In the genomic region with DNA sequence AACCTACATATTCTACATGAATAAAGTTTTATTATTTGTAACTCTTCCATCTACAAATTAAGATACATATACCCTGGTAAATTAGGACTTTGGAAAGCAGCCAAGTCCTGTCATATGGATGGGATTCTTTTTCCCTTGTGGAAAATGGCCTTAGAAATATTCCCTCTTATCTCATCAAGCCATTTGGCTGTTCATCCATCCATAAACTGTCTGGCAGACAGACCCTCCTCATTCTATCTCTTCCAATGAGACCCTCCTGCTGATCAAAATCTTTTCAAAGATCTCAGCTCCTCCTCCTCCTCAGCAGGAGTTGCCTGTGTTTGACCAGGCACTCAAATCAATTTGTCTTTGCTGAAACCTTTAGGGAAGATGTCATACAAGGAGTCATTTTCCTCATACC, we compare ENCODE assay signal across 16 mouse cellular contexts.
DNase-seq lines count a peak whose midpoint lies in the region; ATAC-seq and TF ChIP-seq lines count a peak whose summit lies in the region.
"Had no signal": no experiment of that assay in that cellular context is flagged by ENCODE, and none has a peak within 500 bp of the region (broad histone marks: within the 10 kb centered on the region; RNA-seq: fewer than 3 reads in every experiment).

No protein-coding gene starts in this region.

- H3K4me1 ChIP-seq in hindbrain, embryonic 16.5 days (ENCODE audit: control insufficient read depth, insufficient read depth, low read depth, low read length), result no peaks in the 10 kb centered on the region
- no peaks in the 10 kb centered on the region for H3K4me1 ChIP-seq in hindbrain, embryonic 10.5 days (replicated peaks)
- H3K4me1 ChIP-seq in midbrain, embryonic 14.5 days (ENCODE audit: control insufficient read depth, insufficient read depth, low read length), result no peaks in the 10 kb centered on the region
- H3K4me1 ChIP-seq in midbrain, embryonic 16.5 days (ENCODE audit: control insufficient read depth, insufficient read depth, low read length), result no peaks in the 10 kb centered on the region
- H3K4me1 ChIP-seq in hindbrain, postnatal 0 days (ENCODE audit: insufficient read depth, low read length), result no peaks in the 10 kb centered on the region
- H3K4me1 ChIP-seq: embryonic facial prominence, embryonic 13.5 days; forebrain, embryonic 12.5 days; heart, embryonic 12.5 days; hindbrain, embryonic 15.5 days had no signal

- no peaks in the 10 kb centered on the region for H3K27me3 ChIP-seq in hindbrain, embryonic 16.5 days (replicated peaks; ENCODE audit: control insufficient read depth, insufficient read depth, low read length)
- H3K27me3 ChIP-seq in hindbrain, embryonic 10.5 days (ENCODE audit: insufficient read depth, poor library complexity, severe bottlenecking), result no peaks in the 10 kb centered on the region
- H3K27me3 ChIP-seq in midbrain, embryonic 14.5 days (ENCODE audit: control insufficient read depth, insufficient read depth, low read length), result no peaks in the 10 kb centered on the region
- no peaks in the 10 kb centered on the region for H3K27me3 ChIP-seq in midbrain, embryonic 16.5 days (ENCODE audit: control insufficient read depth, insufficient read depth, low read depth, low read length)
- H3K27me3 ChIP-seq in hindbrain, postnatal 0 days (ENCODE audit: insufficient read depth, low read length), result no peaks in the 10 kb centered on the region
- H3K27me3 ChIP-seq: embryonic facial prominence, embryonic 13.5 days; forebrain, embryonic 12.5 days; heart, embryonic 12.5 days; hindbrain, embryonic 15.5 days had no signal

- no peaks in the 10 kb centered on the region for H3K36me3 ChIP-seq in hindbrain, embryonic 16.5 days (ENCODE audit: control insufficient read depth, insufficient read depth, low read length)
- H3K36me3 ChIP-seq in hindbrain, embryonic 10.5 days, result no peaks in the 10 kb centered on the region
- H3K36me3 ChIP-seq in midbrain, embryonic 14.5 days (ENCODE audit: control insufficient read depth, insufficient read depth, low read length), result no peaks in the 10 kb centered on the region
- H3K36me3 ChIP-seq in midbrain, embryonic 16.5 days (ENCODE audit: control insufficient read depth, insufficient read depth, low read length), result no peaks in the 10 kb centered on the region
- H3K36me3 ChIP-seq in hindbrain, postnatal 0 days (ENCODE audit: insufficient read depth, low read length), result no peaks in the 10 kb centered on the region
- H3K36me3 ChIP-seq: embryonic facial prominence, embryonic 13.5 days; forebrain, embryonic 12.5 days; heart, embryonic 12.5 days; hindbrain, embryonic 15.5 days had no signal

- no peak overlapping the region for H3K9ac ChIP-seq in hindbrain, embryonic 16.5 days (ENCODE audit: low read depth, low read length)
- no peak overlapping the region for H3K9ac ChIP-seq in midbrain, embryonic 14.5 days (replicated peaks; ENCODE audit: low read length)
- no peak overlapping the region for H3K9ac ChIP-seq in midbrain, embryonic 16.5 days (ENCODE audit: low read depth, low read length)
- H3K9ac ChIP-seq in hindbrain, postnatal 0 days (replicated peaks; ENCODE audit: low read length), result no peak overlapping the region
- H3K9ac ChIP-seq: embryonic facial prominence, embryonic 13.5 days; forebrain, embryonic 12.5 days; heart, embryonic 12.5 days; hindbrain, embryonic 15.5 days had no signal

- H3K4me2 ChIP-seq in hindbrain, embryonic 16.5 days (ENCODE audit: low read length), result no peak overlapping the region
- no peak overlapping the region for H3K4me2 ChIP-seq in midbrain, embryonic 14.5 days (ENCODE audit: low read length)
- H3K4me2 ChIP-seq in midbrain, embryonic 16.5 days (ENCODE audit: low read length), result no peak overlapping the region
- H3K4me2 ChIP-seq in hindbrain, postnatal 0 days (ENCODE audit: low read depth, low read length), result no peak overlapping the region
- H3K4me2 ChIP-seq: embryonic facial prominence, embryonic 13.5 days; forebrain, embryonic 12.5 days; heart, embryonic 12.5 days; hindbrain, embryonic 15.5 days had no signal

- DNase-seq in cerebellum, postnatal 14 days, result peak; percentile 22 to 56
- DNase-seq in cerebellum, postnatal 36 days, result no peak
- DNase-seq in hindbrain, embryonic 10.5 days (ENCODE audit: low spot score), result no peak
- peak; percentile 17 for DNase-seq in midbrain, embryonic 14.5 days
- DNase-seq in hindbrain, postnatal 0 days (ENCODE audit: low spot score), result peak; percentile 69
- DNase-seq: adrenal gland, postnatal 10 days; cerebellum, adult 18-20 months; cerebellum, postnatal 25 days; gastrocnemius, adult 2 months; gastrocnemius, postnatal 25 days had no signal

- ATAC-seq in hindbrain, embryonic 16.5 days, result peak; percentile 42; the same call in 1 of the 2 replicates
- no peak for ATAC-seq in midbrain, embryonic 14.5 days (ENCODE audit: low FRiP score, low TSS enrichment)
- no peak for ATAC-seq in midbrain, embryonic 16.5 days
- ATAC-seq in hindbrain, postnatal 0 days, result peak; percentile 56; the same call in 1 of the 2 replicates

- TF ChIP-seq CTCF in hindbrain, postnatal 0 days (IDR thresholded peaks at IDR 0.05; ENCODE audit: low read depth), result no peak

- no peak overlapping the region for H3K27ac ChIP-seq in hindbrain, embryonic 16.5 days (ENCODE audit: low read depth, low read length)
- no peak overlapping the region for H3K27ac ChIP-seq in hindbrain, embryonic 10.5 days
- H3K27ac ChIP-seq in midbrain, embryonic 14.5 days (replicated peaks; ENCODE audit: low read depth, low read length), result no peak overlapping the region
- H3K27ac ChIP-seq in midbrain, embryonic 16.5 days (ENCODE audit: low read length), result no peak overlapping the region
- H3K27ac ChIP-seq in hindbrain, postnatal 0 days, result no peak overlapping the region
- H3K27ac ChIP-seq: embryonic facial prominence, embryonic 13.5 days; forebrain, embryonic 12.5 days; gastrocnemius, adult 2 months; hindbrain, embryonic 15.5 days had no signal

- no peak overlapping the region for H3K4me3 ChIP-seq in hindbrain, embryonic 16.5 days (ENCODE audit: low read length)
- no peak overlapping the region for H3K4me3 ChIP-seq in hindbrain, embryonic 10.5 days
- no peak overlapping the region for H3K4me3 ChIP-seq in midbrain, embryonic 14.5 days (replicated peaks; ENCODE audit: low read depth, low read length)
- no peak overlapping the region for H3K4me3 ChIP-seq in midbrain, embryonic 16.5 days (ENCODE audit: low read depth, low read length)
- H3K4me3 ChIP-seq in hindbrain, postnatal 0 days (ENCODE audit: low read length), result no peak overlapping the region
- H3K4me3 ChIP-seq: embryonic facial prominence, embryonic 13.5 days; forebrain, embryonic 12.5 days; gastrocnemius, adult 2 months; heart, embryonic 12.5 days; hindbrain, embryonic 15.5 days had no signal

- H3K9me3 ChIP-seq in hindbrain, embryonic 16.5 days (ENCODE audit: control insufficient read depth, low read length), result no peaks in the 10 kb centered on the region
- H3K9me3 ChIP-seq in hindbrain, embryonic 10.5 days, result no peaks in the 10 kb centered on the region
- no peaks in the 10 kb centered on the region for H3K9me3 ChIP-seq in midbrain, embryonic 14.5 days (ENCODE audit: control insufficient read depth, low read length)
- H3K9me3 ChIP-seq in midbrain, embryonic 16.5 days (replicated peaks; ENCODE audit: control insufficient read depth, low read length, poor library complexity, severe bottlenecking), result no peaks in the 10 kb centered on the region
- no peaks in the 10 kb centered on the region for H3K9me3 ChIP-seq in hindbrain, postnatal 0 days (ENCODE audit: low read length)
- H3K9me3 ChIP-seq: embryonic facial prominence, embryonic 13.5 days; forebrain, embryonic 12.5 days; heart, embryonic 12.5 days; hindbrain, embryonic 15.5 days had no signal

Comparison
In these comparisons a context has a peak if more than half of its experiments do, and no peak if none do; other contexts are left out.
1. DNase-seq: peak in cerebellum, postnatal 14 days (2 of 2), midbrain, embryonic 14.5 days (single experiment) and hindbrain, postnatal 0 days (single experiment); none in cerebellum, postnatal 36 days (0 of 2) and hindbrain, embryonic 10.5 days (single experiment).
2. ATAC-seq: peak in hindbrain, embryonic 16.5 days (single experiment) and hindbrain, postnatal 0 days (single experiment); none in midbrain, embryonic 14.5 days (single experiment) and midbrain, embryonic 16.5 days (single experiment).